Mouse (Mus musculus): ENCODE results near the gene Zdhhc14.

DNA sequence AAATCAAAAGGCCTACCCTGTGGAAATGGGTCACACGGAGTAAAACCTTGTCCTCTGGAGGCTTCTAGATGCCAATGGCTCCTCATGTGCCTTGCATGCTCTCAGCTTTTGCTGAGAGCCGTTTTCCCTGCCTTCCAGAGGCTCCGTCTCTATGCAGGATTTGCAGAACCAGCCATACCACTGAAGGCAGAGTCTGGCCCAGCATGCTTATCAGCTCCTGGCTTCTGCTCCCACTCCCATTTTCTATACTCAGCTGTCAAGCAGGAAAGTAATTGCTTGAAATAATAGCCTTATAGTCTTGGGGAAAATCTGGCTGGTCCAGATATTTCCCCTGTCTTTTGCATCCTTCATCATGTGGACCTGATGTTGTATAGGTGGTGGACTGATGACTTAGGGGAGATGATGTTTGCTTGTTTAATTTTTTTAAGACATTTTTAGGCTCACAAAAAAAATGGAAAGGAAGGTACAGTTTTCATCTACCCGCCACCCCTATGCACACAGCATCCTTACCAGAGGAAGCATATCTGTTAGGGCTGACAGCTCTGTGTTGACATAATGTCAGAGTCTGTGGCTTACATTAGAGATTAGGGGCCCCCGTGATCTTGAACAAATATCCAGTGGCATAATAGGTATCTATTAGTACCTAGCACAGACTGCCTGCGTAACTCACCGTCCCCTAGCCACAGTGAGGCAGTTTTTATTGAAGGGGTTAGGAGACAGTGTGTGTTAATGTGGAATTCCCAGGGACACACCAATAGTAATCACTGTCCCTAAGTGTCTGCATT is 218.2 kb downstream of the Zdhhc14 start:
- no peak for TF ChIP-seq TAL1 (IDR thresholded peaks at IDR 0.05; ENCODE audit: low read length)
- no peak for TF ChIP-seq GATA1 (IDR thresholded peaks at IDR 0.05; ENCODE audit: low read length)
